Mouse (Mus musculus) E14TG2a.4 (cell line): Measurements from ENCODE around the gene Ttc16.

Source experiments
- CTCF ChIP-seq: conservative IDR thresholded peaks from 2 replicates; pipeline ENCODE4 v1.5.1; 2014; ENCODE audit warnings: low read length
- NANOG ChIP-seq: IDR thresholded peaks from 2 replicates; pipeline ENCODE4 v1.6.1; 2014; ENCODE audit warnings: borderline replicate concordance, low read length, mixed read lengths
- POU5F1 ChIP-seq: IDR thresholded peaks from 2 replicates; pipeline ENCODE4 v1.6.1; 2014; ENCODE audit warnings: low read length, borderline replicate concordance

DNA sequence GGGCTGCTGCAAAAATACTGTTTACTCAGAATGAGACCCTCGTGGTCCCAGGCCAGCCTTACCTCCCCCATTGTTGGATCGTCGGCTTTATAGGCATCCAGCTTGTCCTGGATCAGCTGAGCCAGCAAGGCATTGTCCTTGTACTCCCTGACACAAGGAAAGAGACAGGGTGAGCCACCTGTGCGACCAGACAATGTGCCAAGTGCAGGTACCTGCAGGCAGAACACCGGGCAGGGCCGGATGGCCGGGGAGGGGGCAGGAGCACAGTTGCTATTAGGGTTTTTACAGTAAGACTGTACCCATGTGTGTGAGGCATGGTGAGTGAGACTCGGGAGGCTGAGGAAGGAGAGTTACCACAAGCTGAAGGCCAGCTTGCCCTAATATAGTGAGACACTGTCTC lies 36.5 kb upstream of the Ttc16 start:
- TF ChIP-seq CTCF (no peak), NANOG (no peak), POU5F1 (no peak)
